Mouse (Mus musculus): Measurements from ENCODE around the gene Col4a2.
"Not testable (repeated sequence)": the region's sequence is repeated elsewhere in the genome, so short reads cannot be mapped to it uniquely, and the experiment has no call there.

The Col4a2 gene

GRCm38 (mm10) chr8:11481876-11482275 lies 169.3 kb downstream of the Col4a2 start:
- DNase-seq (ENCODE audit: low spot score in 2 of 2), result no peak

GRCm38 (mm10) chr8:11482537-11482936 lies 169.9 kb downstream of the Col4a2 start:
- no peak for DNase-seq (ENCODE audit: low spot score in 2 of 2)

- DNase-seq (ENCODE audit: low spot score in 2 of 2), result peak; percentile 55 to 72
Measured at GRCm38 (mm10) chr8:11486142-11486541, 173.5 kb downstream of the Col4a2 start.

- no peak for DNase-seq (ENCODE audit: low spot score in 2 of 2)
Measured at GRCm38 (mm10) chr8:11487229-11487628, 174.6 kb downstream of the Col4a2 start.

DNA sequence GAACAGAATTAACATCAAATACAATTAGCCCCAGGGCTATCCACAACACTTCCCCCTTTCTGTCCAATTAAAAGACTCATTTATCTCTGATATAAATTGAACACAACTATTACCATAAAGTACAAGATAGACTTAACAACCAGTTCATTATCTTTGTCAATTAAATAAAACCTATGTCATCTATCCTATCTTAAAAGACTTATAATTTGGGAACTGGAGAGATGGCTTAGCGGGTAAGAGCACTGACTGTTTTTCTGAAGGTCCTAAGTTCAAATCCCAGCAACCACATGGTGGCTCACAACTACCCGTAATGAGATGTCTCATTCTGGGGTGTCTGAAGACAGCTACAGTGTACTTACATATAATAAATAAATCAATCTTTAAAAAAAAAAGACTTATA lies 179.7 kb downstream of the Col4a2 start:
- not testable (repeated sequence) for DNase-seq (ENCODE audit: low spot score in 2 of 2)

GRCm38 (mm10) chr8:11497017-11497990 lies 184.7 kb downstream of the Col4a2 start, which contains the start of gene Naxd:
Naxd (plus strand) TSS chr8:11497506.
- DNase-seq (ENCODE audit: low spot score in 2 of 2), result peak; percentile 78 to 84

DNA sequence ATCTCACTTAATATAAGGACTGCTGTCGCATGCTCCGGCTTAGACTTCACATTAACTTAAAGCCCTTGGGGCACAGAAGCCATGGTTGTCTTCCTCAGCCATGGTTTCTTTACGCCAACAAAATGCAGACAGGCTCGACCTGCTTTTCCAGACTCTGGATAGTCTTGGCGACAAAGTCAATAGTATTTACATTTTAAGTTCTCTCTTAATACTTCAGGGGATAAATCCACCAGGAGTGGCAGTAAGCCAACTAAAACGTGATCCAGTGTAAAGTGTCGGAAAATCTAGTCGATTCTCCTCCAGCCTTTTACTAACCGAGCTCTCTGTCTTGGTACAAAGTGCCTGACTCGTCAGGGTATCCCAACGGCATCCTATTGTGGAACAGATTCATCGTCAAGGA lies 185.7 kb downstream of the Col4a2 start:
- no peak for DNase-seq (ENCODE audit: low spot score in 2 of 2)

All from cerebellum, postnatal 4 days (tissue).